Mouse (Mus musculus) liver, adult 2 months (tissue): ENCODE data around the gene Pde8b. TPM values are rescaled to one million over a fixed set of nuclear protein-coding genes. Genes with fewer than 3 reads are reported as not detected.

Experiments used
- DNase-seq: peaks from one replicate; pipeline ENCODE4 v3.0.0-alpha.2; 2011; ENCODE audit warnings: low read depth, low spot score; ENCODE audit errors: extremely low read depth
- H3K27ac ChIP-seq: fragments of 200-500 bp; replicated peaks from 2 replicates; pipeline ENCODE4 v1.5.1; 2012; ENCODE audit warnings: low read depth, mild to moderate bottlenecking, control low read depth, inconsistent platforms, low read length; ENCODE audit not compliant: insufficient read depth
- H3K27me3 ChIP-seq: fragments of 200-500 bp; 2 replicates; pipeline ENCODE4 v1.6.1; 2012; ENCODE audit warnings: mild to moderate bottlenecking, moderate library complexity, low read length, inconsistent platforms; ENCODE audit not compliant: control insufficient read depth, insufficient read depth
- H3K36me3 ChIP-seq: fragments of 200-500 bp; 2 replicates; pipeline ENCODE4 v1.6.1; 2012; ENCODE audit warnings: low read length, inconsistent platforms; ENCODE audit not compliant: control insufficient read depth, insufficient read depth
- H3K4me1 ChIP-seq: fragments of 200-500 bp; 2 replicates; pipeline ENCODE4 v1.6.1; 2011; ENCODE audit warnings: low read length; ENCODE audit not compliant: control insufficient read depth, insufficient read depth
- H3K4me3 ChIP-seq: fragments of 200-500 bp; 2 replicates; pipeline ENCODE4 v1.5.1; 2011; ENCODE audit warnings: low read depth, mild to moderate bottlenecking, control low read depth, low read length, moderate library complexity; ENCODE audit not compliant: insufficient read depth
- H3K79me2 ChIP-seq: fragments of 200-500 bp; 2 replicates; pipeline ENCODE4 v1.6.1; 2012; ENCODE audit warnings: inconsistent platforms, mild to moderate bottlenecking, low read length, moderate library complexity; ENCODE audit not compliant: control insufficient read depth, insufficient read depth
- H3K9ac ChIP-seq: fragments of 200-500 bp; 2 replicates; pipeline ENCODE4 v1.6.1; 2012; ENCODE audit warnings: low read depth, mild to moderate bottlenecking, control low read depth, inconsistent platforms, low read length
- CTCF ChIP-seq: fragments of 200-500 bp; IDR thresholded peaks from 2 replicates; pipeline ENCODE4 v1.5.1; 2011; ENCODE audit warnings: low read depth, low read length, control low read depth
- POLR2A ChIP-seq: fragments of 200-500 bp; IDR thresholded peaks from 2 replicates; pipeline ENCODE4 v1.6.1; 2011; ENCODE audit warnings: low read length, control low read depth; ENCODE audit not compliant: insufficient read depth; ENCODE audit errors: extremely low read depth
- WGBS: fragments of 180-500 bp; shearing (Covaris S2); methylation state at CpG from one replicate; pipeline ENCODE4 v1.1.7; 2018; 5-methylcytosine and 5-hydroxymethylcytosine counted together
- polyA plus RNA-seq: library from polyadenylated mRNA; depleted of rRNA; stranded (reverse); fragments of >200 nt; gene quantifications from 2 replicates; pipeline ENCODE4 v1.2.3, GENCODE M21; 2012
- total RNA-seq: library from RNA; depleted of rRNA; stranded (reverse); fragments of >200 nt; gene quantifications from 2 replicates; pipeline ENCODE4 v1.2.3, GENCODE M21; 2014

The Pde8b gene
- total and polyA plus RNA-seq, 2 experiments, result 1.4 to 1.5 TPM

DNA sequence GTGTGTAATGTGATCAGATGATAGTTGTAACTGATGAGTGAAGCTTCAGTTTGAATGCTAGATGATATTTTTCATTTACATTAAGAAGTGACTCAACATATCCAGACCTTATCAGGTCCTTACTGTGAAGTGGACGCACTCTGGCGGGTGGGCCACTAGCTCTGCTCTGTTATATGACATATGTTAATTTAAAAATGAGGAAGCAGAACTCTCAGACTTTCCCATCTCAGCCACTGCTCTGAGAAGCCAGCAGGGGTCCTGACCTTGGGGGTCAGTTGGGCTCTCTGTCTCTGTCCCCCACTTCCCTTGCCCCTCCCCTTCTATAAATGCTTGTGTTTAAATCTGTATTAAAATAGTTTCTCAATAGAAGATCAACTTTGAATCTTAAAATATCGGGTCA is 172.4 kb downstream of the Pde8b start:
- Histone ChIP-seq H3K27me3 (no peaks in the 10 kb centered on the region), H3K27ac (no peak overlapping the region), H3K4me3 (no peak overlapping the region), H3K9ac (no peak overlapping the region), H3K36me3 (no peaks in the 10 kb centered on the region), H3K79me2 (no peaks in the 10 kb centered on the region), H3K4me1 (no peaks in the 10 kb centered on the region)
- no peak for DNase-seq
- 81% methylated on average over 3 of the region's 3 CpGs for WGBS
- TF ChIP-seq CTCF, result no peak
- no peak for TF ChIP-seq POLR2A

DNA sequence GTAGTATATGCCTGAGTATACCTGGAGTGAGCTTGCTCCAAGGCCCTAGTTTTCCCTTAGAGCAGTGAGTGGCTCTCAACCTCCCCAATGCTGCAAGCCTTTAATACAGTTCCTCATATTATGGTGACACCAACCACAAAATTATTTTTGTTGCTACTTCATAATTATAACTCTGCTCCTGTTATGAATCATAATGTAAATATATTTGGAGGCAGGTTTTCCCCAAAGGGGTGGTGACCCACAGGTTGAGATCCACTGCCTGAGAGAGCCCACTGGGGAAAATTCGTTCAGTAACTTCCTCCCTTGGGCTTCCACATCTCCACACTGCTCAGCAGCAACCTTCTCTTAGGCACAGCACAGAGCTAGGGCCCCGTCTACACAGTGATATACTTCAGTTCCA is 174.0 kb downstream of the Pde8b start:
- no peaks in the 10 kb centered on the region for H3K36me3 ChIP-seq
- 73% methylated on average over 2 of the region's 2 CpGs for WGBS
- H3K4me1 ChIP-seq, result no peaks in the 10 kb centered on the region
- H3K4me3 ChIP-seq, result no peak overlapping the region
- no peaks in the 10 kb centered on the region for H3K27me3 ChIP-seq
- no peaks in the 10 kb centered on the region for H3K79me2 ChIP-seq
- TF ChIP-seq POLR2A, result no peak
- no peak for TF ChIP-seq CTCF
- H3K27ac ChIP-seq, result no peak overlapping the region
- DNase-seq, result no peak
- no peak overlapping the region for H3K9ac ChIP-seq

DNA sequence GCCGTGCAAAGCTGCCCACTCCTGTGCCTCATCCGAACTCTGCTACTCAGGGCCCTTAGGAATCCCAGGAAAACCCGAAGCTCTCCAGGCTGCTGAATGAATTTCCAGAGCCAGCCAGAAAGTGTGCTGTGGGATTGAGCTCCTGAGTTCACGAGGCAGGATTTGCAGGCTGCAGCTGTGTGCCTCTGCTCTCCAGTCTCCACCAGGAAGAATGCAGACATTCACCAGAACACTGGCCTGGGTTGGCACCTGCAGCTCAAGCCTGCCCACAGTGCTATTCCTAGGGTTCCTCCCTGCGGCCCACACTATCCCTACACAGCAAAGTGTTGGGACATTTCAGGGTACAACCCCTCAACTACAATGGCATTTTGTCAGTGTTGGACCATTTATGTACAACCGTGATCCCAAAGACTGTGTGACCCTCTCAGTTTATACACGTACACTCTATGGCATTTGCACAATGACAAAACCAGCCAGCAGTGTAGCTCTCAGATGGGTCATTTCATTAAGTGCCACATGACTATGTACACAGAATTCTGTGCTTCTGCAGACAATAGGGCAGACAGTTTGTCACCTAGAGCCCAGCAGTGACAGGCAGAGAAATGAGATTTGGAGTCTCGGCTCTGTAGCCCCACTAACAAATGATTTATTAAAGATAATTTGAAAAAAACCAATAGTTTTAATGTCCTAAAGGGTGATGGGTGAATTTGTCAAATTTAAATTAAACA is 176.5 kb downstream of the Pde8b start:
- H3K9ac ChIP-seq, result no peak overlapping the region
- no peak for DNase-seq
- no peaks in the 10 kb centered on the region for H3K79me2 ChIP-seq
- H3K4me1 ChIP-seq, result no peaks in the 10 kb centered on the region
- H3K27ac ChIP-seq, result no peak overlapping the region
- TF ChIP-seq CTCF (no peak), POLR2A (no peak)
- no peaks in the 10 kb centered on the region for H3K36me3 ChIP-seq
- no peak overlapping the region for H3K4me3 ChIP-seq
- H3K27me3 ChIP-seq, result no peaks in the 10 kb centered on the region
- 80% methylated on average over 8 of the region's 8 CpGs for WGBS

DNA sequence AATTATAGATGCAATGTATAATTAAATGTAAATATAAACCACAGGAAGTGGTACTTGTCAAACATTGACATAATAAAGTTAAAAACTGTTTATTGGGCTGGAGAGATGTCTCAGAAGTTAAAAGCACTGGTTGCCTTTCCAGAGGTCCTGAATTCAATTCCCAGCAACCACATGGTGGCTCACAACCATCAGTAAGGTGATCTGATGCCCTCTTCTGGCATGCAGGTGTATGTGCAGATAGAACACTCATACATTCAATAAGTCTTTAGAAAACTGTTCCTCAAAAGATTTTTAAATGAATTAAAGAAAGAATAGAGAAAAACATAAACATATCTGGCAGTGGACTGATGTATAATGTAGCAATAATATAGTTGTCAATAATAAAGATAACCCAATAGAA is 179.9 kb downstream of the Pde8b start:
- no peak for DNase-seq
- Histone ChIP-seq H3K9ac (no peak overlapping the region), H3K4me3 (no peak overlapping the region), H3K79me2 (no peaks in the 10 kb centered on the region), H3K27ac (no peak overlapping the region), H3K4me1 (no peaks in the 10 kb centered on the region), H3K36me3 (no peaks in the 10 kb centered on the region), H3K27me3 (no peaks in the 10 kb centered on the region)
- TF ChIP-seq POLR2A (no peak), CTCF (no peak)

DNA sequence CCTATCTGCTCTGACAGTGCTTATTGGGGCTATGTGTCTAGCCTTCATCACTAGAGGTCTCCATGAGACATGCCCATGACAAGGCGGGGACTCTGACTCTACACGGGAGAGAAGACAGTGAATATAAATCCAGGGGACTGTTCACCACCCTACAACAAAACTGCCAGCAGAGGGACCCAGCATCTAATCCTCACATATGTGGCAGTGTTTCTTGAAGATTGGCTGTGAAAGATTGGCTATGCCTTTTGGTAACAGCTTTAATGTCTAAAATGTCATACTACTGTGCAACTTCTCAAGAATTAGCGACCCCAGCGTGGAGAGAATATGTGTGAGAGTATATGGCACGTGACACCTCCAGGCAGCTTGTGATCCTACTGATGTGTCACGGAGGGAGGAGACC is 182.3 kb downstream of the Pde8b start:
- DNase-seq, result no peak
- WGBS, result 68% methylated on average over 6 of the region's 6 CpGs
- no peaks in the 10 kb centered on the region for H3K27me3 ChIP-seq
- H3K27ac ChIP-seq, result no peak overlapping the region
- H3K36me3 ChIP-seq, result no peaks in the 10 kb centered on the region
- no peak overlapping the region for H3K9ac ChIP-seq
- no peaks in the 10 kb centered on the region for H3K79me2 ChIP-seq
- no peaks in the 10 kb centered on the region for H3K4me1 ChIP-seq
- H3K4me3 ChIP-seq, result no peak overlapping the region
- TF ChIP-seq CTCF (no peak), POLR2A (no peak)

DNA sequence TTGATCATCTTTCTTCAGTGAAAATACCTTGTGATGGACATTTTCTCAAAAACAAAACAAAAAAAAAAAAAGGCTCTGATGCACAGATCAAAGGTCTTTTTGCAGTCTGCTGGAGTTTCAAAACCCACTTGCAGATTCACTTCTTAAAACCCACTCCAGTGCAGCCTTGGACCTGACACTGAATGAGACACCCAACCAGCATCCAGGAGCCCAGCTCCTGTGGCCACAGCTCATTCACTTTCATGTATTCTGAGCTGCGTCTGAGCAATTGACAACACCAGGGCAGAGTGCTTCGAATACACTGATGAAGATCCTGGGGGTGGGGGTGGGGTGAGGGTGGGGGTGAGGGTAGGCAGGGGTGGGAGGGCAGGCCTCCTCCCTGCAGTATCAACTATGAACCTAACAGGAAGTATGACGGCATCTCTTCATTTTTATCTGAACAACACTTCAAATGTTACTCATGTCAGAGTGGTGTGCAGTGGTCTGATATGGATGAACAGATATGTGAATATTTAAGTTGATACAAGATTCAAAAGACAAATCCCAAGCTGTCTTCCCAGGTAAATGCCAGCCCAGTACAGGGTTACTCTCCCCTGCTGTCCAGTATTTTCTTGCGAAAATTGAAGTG is 186.6 kb downstream of the Pde8b start:
- Histone ChIP-seq H3K27me3 (no peaks in the 10 kb centered on the region), H3K36me3 (no peaks in the 10 kb centered on the region), H3K9ac (no peak overlapping the region), H3K27ac (no peak overlapping the region), H3K4me3 (no peak overlapping the region), H3K79me2 (no peaks in the 10 kb centered on the region), H3K4me1 (no peaks in the 10 kb centered on the region)
- 63% methylated on average over 4 of the region's 4 CpGs for WGBS
- no peak for DNase-seq
- TF ChIP-seq POLR2A (no peak), CTCF (no peak)
